Mouse (Mus musculus) brain, embryonic 14.5 days (tissue): ENCODE measurements at regions not wholly inside any gene's neighbourhood (a gene's known extent, or its start where the extent isn't known, plus 50 kb on each side); places are given as distances from the start of the nearest gene placed in this dataset.

ENCODE experiments used
- DNase-seq: peaks from one replicate; pipeline ENCODE4 v3.0.0-alpha.2; 2011; ENCODE audit warnings: low read depth
- CTCF ChIP-seq: fragments of 200-500 bp; IDR thresholded peaks from 2 replicates; pipeline ENCODE4 v1.5.1; 2012; ENCODE audit warnings: inconsistent platforms, mild to moderate bottlenecking, moderate library complexity, borderline replicate concordance; ENCODE audit not compliant: insufficient read depth, insufficient read length; ENCODE audit errors: extremely low read depth
- POLR2A ChIP-seq: fragments of 200-500 bp; IDR thresholded peaks from 2 replicates; pipeline ENCODE4 v1.6.1; 2012; ENCODE audit warnings: mild to moderate bottlenecking, inconsistent platforms, borderline replicate concordance; ENCODE audit not compliant: poor library complexity, insufficient read depth, insufficient read length, severe bottlenecking; ENCODE audit errors: extremely low read depth

- peak; percentile 57 for DNase-seq
Measured at GRCm38 (mm10) chr12:118594781-118595574, 251.2 kb upstream of the Sp8 start.

DNA sequence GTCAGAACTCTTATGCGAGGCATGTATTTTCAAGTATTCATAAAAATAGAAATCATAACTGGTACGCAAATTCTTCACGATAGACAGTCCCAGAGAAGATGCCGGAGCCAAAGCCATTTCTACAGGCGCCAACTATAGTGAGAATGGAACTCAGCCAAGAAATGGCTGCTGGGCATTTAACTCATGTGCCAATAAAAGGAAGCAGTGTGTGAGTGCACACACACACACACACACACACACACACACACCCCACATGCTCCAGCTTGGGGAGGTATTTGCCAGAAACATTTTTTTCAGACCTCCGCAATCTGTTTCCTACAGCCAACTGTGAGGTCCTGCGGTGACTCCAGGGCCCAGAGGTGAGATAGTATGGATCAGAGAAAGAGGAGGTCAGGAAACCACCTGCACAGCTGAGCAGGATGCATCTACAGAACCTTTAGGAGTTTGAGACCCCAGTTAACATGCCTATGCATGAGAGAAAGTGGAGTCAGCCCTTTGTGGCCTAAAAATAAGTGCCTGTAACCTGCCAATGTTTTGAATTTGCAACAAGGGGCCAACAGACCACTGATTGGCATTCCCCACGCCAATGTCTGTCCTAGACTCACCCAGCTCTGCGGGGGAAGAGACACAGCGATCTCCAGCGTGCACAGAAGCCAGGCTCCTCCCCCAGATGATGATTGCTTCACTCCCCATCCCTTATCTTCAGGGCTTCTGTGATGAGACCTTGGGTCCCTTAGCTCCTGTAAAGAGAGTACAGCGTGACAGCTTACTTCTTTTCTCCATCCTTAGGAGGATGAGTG is 262.1 kb upstream of the Sp8 start:
- peak; percentile 84 for DNase-seq
- TF ChIP-seq CTCF, result no peak
- no peak for TF ChIP-seq POLR2A

More at GRCm38 (mm10) chr12:118594781-118595574, 251.2 kb upstream of the Sp8 start:
- TF ChIP-seq POLR2A (no peak), CTCF (no peak)

GRCm38 (mm10) chr12:118569811-118570210 is 268.6 kb upstream of the Sp4 start:
- DNase-seq, result peak; percentile 72
- TF ChIP-seq POLR2A, result no peak
- TF ChIP-seq CTCF, result no peak

DNA sequence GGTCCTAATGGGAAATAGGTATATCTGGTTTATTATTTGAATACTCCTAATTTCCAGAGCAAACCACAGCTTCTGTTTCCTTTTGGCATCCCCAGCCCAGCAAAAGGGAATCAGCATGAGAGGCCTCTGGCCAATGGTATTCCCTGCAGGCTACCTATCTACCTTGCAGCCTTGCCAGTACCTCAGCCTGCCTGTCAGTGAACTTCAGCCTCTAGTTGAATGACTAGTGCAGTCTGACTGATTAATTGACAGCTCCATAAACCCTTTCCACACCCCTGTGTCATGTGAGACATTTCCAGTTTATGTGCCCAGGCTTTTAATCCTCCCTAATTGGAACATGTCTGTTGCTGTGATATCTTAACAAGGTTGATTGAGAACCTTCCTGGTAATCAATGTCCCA is 265.4 kb upstream of the Sp4 start:
- TF ChIP-seq POLR2A (no peak), CTCF (no peak)
- DNase-seq, result no peak

DNA sequence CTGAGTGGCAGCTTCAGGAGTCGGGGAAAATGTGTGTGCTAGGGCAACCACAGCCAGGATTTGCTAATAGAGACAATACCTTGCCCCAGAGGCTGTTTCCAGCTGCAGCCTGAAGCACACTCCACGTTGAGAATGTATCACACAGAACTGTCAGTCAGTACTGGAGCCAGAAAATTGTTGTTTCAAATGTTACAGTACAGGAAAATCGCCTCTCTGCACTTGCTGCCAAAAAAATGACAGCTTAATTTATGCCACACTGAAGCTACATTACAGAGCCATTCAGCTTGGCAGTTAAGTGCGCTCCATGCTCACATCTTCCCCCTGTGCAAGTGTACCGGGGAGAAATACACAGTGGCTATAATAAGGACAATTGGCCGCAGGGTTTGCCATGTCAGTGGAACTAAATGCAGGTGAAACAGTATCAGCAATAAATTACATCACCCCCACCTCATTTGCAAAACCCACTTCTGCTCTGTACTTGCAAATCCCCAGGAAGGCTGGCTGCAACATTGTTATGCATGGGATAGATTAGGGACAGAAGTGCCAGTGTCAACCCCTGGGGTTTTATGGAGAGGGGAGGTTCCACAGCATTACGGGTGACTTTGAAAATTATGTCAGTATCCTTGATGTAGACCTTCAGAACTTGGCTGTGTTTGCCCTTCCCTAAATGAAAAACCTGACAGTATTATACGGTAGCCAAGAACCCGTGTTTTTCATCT is 263.3 kb upstream of the Sp4 start:
- TF ChIP-seq POLR2A, result no peak
- peak; percentile 89 for DNase-seq

GRCm38 (mm10) chr12:118562226-118562625 is 261.0 kb upstream of the Sp4 start:
- DNase-seq, result no peak
- TF ChIP-seq CTCF (no peak), POLR2A (no peak)

- no peak for DNase-seq
- TF ChIP-seq CTCF, result no peak
- no peak for TF ChIP-seq POLR2A
Measured at GRCm38 (mm10) chr12:118549071-118549470, 247.8 kb upstream of the Sp4 start.

- no peak for DNase-seq
- TF ChIP-seq POLR2A (no peak), CTCF (no peak)
Measured at GRCm38 (mm10) chr12:118540336-118540735, 239.1 kb upstream of the Sp4 start.

DNA sequence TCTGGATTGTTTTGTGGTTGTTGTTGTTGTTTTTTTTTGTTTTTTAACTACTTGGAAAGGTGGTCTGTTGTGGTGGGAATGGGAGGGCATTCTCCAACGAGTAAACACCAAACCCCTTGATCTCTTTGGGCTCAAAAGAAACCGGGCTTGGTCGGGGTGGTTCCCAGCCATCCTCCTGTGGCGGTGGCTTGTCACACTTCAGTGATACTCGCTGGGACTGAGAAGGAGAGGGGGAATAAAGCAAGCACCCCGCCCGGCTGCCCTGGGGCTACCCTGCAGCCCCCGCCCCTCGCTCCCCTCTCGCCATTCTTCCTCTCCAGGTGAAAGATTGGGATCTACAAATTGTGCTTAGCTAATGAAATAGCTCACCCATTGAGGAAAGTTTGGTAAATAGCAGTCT is 229.3 kb upstream of the Sp4 start:
- no peak for TF ChIP-seq CTCF
- TF ChIP-seq POLR2A, result no peak
- no peak for DNase-seq

DNA sequence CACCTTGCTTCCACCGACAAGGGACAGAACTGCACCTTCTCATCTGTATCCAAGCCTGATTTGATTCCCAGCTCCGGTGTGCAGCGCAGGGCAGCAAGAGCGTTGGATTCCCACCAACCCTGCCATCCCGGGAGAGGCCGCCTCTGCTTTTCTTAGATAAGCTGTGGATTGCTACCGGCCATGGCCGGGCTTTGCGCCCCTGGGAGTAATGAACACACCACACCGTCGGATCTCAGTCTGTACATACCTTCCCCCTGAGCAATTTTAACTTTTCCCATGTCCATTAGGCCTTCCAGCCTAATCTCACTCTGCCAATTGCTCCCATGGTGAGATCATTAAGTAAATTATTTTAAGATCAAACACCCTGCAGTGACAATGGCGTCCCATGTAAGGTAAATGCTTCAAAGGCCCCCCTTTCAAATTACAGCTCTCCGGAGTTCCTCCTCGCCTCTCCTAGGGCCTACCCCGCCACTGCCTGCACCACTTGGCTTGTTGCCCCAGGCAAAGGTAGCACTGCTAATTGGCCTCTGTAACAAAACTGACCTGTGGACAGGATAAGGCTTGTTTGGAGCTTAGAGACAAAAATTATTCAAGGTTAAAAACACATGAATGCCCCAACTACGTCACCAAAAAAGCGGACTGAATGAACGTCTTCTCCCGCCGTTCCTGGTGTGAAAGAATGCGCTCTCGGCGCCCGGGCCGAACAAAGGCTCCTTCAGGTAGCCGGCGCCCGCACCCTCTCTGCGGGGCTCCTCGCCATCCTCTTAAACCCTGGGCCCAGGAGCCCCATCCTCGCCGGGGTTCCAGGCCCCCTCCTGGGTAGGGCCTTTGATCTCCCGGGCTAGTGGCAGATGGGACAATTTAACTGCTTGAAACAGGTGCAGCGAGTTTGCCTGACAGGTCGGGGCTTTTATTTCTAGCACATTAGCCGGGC is 228.5 kb upstream of the Sp4 start:
- TF ChIP-seq POLR2A (no peak), CTCF (no peak)
- peak; percentile 59 for DNase-seq

DNA sequence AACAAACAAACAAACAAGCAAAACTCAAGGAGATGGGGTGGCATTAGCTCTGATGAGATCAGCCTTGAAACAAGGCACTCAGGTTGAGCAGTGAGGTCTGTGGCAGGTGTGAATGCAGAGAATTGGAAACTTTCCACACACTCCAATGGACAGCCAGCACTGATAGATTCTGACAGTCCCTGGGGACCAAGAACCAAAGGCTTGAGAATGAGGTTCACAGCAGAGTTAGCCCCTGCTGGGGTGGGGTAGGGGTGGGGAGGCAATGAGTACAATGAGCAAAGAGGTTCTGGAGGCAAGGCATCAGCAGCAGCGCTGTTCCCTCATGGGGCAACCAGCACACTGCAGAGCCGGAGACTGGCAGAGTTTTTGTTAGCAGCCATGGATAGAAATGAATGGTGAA is 220.5 kb upstream of the Sp4 start:
- no peak for TF ChIP-seq POLR2A
- TF ChIP-seq CTCF, result no peak
- DNase-seq, result no peak
